Mouse (Mus musculus): Measurements from ENCODE around the gene Sidt1.

The Sidt1 gene

GRCm38 (mm10) chr16:44332861-44333284 is at the start of gene Sidt1:
TSS of gene Sidt1 (minus strand) at chr16:44333196.
- DNase-seq (ENCODE audit: low read depth, low spot score), result no peak

- DNase-seq (ENCODE audit: low read depth, low spot score), result no peak
These were observed 48.6 kb upstream of the Sidt1 start for GRCm38 (mm10) chr16:44381578-44381977.

- no peak for DNase-seq (ENCODE audit: low read depth, low spot score)
These were observed 47.0 kb upstream of the Sidt1 start for GRCm38 (mm10) chr16:44380006-44380405.

GRCm38 (mm10) chr16:44375459-44375858 is 42.5 kb upstream of the Sidt1 start:
- no peak for DNase-seq (ENCODE audit: low read depth, low spot score)

GRCm38 (mm10) chr16:44365522-44365921 is 32.5 kb upstream of the Sidt1 start:
- no peak for DNase-seq (ENCODE audit: low read depth, low spot score)

GRCm38 (mm10) chr16:44361921-44362890 is 29.2 kb upstream of the Sidt1 start:
- DNase-seq (ENCODE audit: low read depth, low spot score), result no peak

GRCm38 (mm10) chr16:44357571-44358268 is 24.7 kb upstream of the Sidt1 start:
- DNase-seq (ENCODE audit: low read depth, low spot score), result no peak

- DNase-seq (ENCODE audit: low read depth, low spot score), result no peak
These were observed 23.3 kb upstream of the Sidt1 start for GRCm38 (mm10) chr16:44356291-44356690.

GRCm38 (mm10) chr16:44349801-44350397 is 16.9 kb upstream of the Sidt1 start:
- DNase-seq (ENCODE audit: low read depth, low spot score), result no peak

GRCm38 (mm10) chr16:44347071-44347901 is 14.3 kb upstream of the Sidt1 start, which contains the start of gene Spice1:
TSS of gene Spice1 (plus strand) at chr16:44347121.
- peak; percentile 84 for DNase-seq (ENCODE audit: low read depth, low spot score)

GRCm38 (mm10) chr16:44337541-44337940 is 4.5 kb upstream of the Sidt1 start:
- no peak for DNase-seq (ENCODE audit: low read depth, low spot score)

GRCm38 (mm10) chr16:44331995-44332860 is 768 bp downstream of the Sidt1 start:
- DNase-seq (ENCODE audit: low read depth, low spot score), result no peak

GRCm38 (mm10) chr16:44331671-44331994 is 1.4 kb downstream of the Sidt1 start:
- DNase-seq (ENCODE audit: low read depth, low spot score), result no peak

- DNase-seq (ENCODE audit: low read depth, low spot score), result no peak
These were observed 1.8 kb downstream of the Sidt1 start for GRCm38 (mm10) chr16:44331154-44331553.

- DNase-seq (ENCODE audit: low read depth, low spot score), result no peak
These were observed 2.3 kb downstream of the Sidt1 start for GRCm38 (mm10) chr16:44330657-44331056.

GRCm38 (mm10) chr16:44328644-44329043 is 4.4 kb downstream of the Sidt1 start:
- DNase-seq (ENCODE audit: low read depth, low spot score), result no peak

- DNase-seq (ENCODE audit: low read depth, low spot score), result no peak
These were observed 12.8 kb downstream of the Sidt1 start for GRCm38 (mm10) chr16:44320232-44320631.

GRCm38 (mm10) chr16:44316350-44316749 is 16.6 kb downstream of the Sidt1 start:
- no peak for DNase-seq (ENCODE audit: low read depth, low spot score)

GRCm38 (mm10) chr16:44313422-44313821 is 19.6 kb downstream of the Sidt1 start:
- DNase-seq (ENCODE audit: low read depth, low spot score), result no peak

GRCm38 (mm10) chr16:44305606-44306005 is 27.4 kb downstream of the Sidt1 start:
- DNase-seq (ENCODE audit: low read depth, low spot score), result no peak

All from embryo, embryonic 11.5 days (tissue).